Mouse (Mus musculus): ENCODE measurements around the gene Olfr457. TPM values are rescaled to one million over a fixed set of nuclear protein-coding genes. Genes with fewer than 3 reads are reported as not detected.

Olfr457 gene
- polyA plus RNA-seq, 1 experiment from 2014 or later = not detected

- H3K4me2 ChIP-seq (replicated peaks; ENCODE audit: low read depth) = no peak overlapping the region
- ATAC-seq (ENCODE audit: low FRiP score, low TSS enrichment) (no peak), DNase-seq (ENCODE audit: low spot score) (no peak)
- no peak overlapping the region for H3K9ac ChIP-seq (ENCODE audit: low read length)
- TF ChIP-seq EP300 (optimal IDR thresholded peaks at IDR 0.05) = no peak
- no peak for TF ChIP-seq CTCF (IDR thresholded peaks at IDR 0.05; ENCODE audit: low read depth)
- H3K4me1 ChIP-seq (replicated peaks; ENCODE audit: control insufficient read depth, insufficient read depth) = no peaks in the 10 kb centered on the region
- H3K36me3 ChIP-seq (ENCODE audit: control insufficient read depth, insufficient read depth, low read length) = no peaks in the 10 kb centered on the region
- WGBS = 62% methylated on average over 2 of the region's 2 CpGs
- no peaks in the 10 kb centered on the region for H3K9me3 ChIP-seq (ENCODE audit: control insufficient read depth, low read length)
- no peak overlapping the region for H3K27ac ChIP-seq (replicated peaks)
- H3K4me3 ChIP-seq (ENCODE audit: low read depth, low read length) = no peak overlapping the region
- H3K27me3 ChIP-seq (ENCODE audit: control insufficient read depth, insufficient read depth, low read length) = no peaks in the 10 kb centered on the region
Observed at GRCm38 (mm10) chr6:42441395-42441794, 34.7 kb downstream of the Olfr457 start.

- ATAC-seq (ENCODE audit: low FRiP score, low TSS enrichment) = no peak
- Histone ChIP-seq H3K4me1 (replicated peaks; ENCODE audit: control insufficient read depth, insufficient read depth) (no peaks in the 10 kb centered on the region), H3K27ac (replicated peaks) (no peak overlapping the region), H3K36me3 (ENCODE audit: control insufficient read depth, insufficient read depth, low read length) (no peaks in the 10 kb centered on the region), H3K9me3 (ENCODE audit: control insufficient read depth, low read length) (no peaks in the 10 kb centered on the region), H3K4me2 (replicated peaks; ENCODE audit: low read depth) (no peak overlapping the region), H3K9ac (ENCODE audit: low read length) (no peak overlapping the region), H3K27me3 (ENCODE audit: control insufficient read depth, insufficient read depth, low read length) (no peaks in the 10 kb centered on the region), H3K4me3 (ENCODE audit: low read depth, low read length) (no peak overlapping the region)
- 82% methylated on average over 2 of the region's 2 CpGs for WGBS
- no peak for DNase-seq (ENCODE audit: low spot score)
- no peak for TF ChIP-seq EP300 (optimal IDR thresholded peaks at IDR 0.05)
- no peak for TF ChIP-seq CTCF (IDR thresholded peaks at IDR 0.05; ENCODE audit: low read depth)
Observed at GRCm38 (mm10) chr6:42435490-42435889, 40.6 kb downstream of the Olfr457 start.

- H3K4me2 ChIP-seq (replicated peaks; ENCODE audit: low read depth) = no peak within 1 kb of the TSS
- no peak within 1 kb of the TSS for H3K4me3 ChIP-seq (ENCODE audit: low read depth, low read length)
- no peaks in the 10 kb centered on the region for H3K36me3 ChIP-seq (ENCODE audit: control insufficient read depth, insufficient read depth, low read length)
- DNase-seq (ENCODE audit: low spot score) (no peak), ATAC-seq (ENCODE audit: low FRiP score, low TSS enrichment) (no peak)
- H3K27me3 ChIP-seq (ENCODE audit: control insufficient read depth, insufficient read depth, low read length) = no peaks in the 10 kb centered on the region
- 67% methylated on average over 6 of the region's 6 CpGs for WGBS
- H3K9me3 ChIP-seq (ENCODE audit: control insufficient read depth, low read length) = no peaks in the 10 kb centered on the region
- H3K9ac ChIP-seq (ENCODE audit: low read length) = no peak within 1 kb of the TSS
- no peak within 1 kb of the TSS for H3K27ac ChIP-seq (replicated peaks)
- no peaks in the 10 kb centered on the region for H3K4me1 ChIP-seq (replicated peaks; ENCODE audit: control insufficient read depth, insufficient read depth)
- no peak for TF ChIP-seq CTCF (IDR thresholded peaks at IDR 0.05; ENCODE audit: low read depth)
- TF ChIP-seq EP300 (optimal IDR thresholded peaks at IDR 0.05) = no peak
Observed at GRCm38 (mm10) chr6:42434446-42434845, 41.7 kb downstream of the Olfr457 start, which contains the start of gene Tas2r126. Tas2r126 (plus strand) TSS chr6:42434535.

DNA sequence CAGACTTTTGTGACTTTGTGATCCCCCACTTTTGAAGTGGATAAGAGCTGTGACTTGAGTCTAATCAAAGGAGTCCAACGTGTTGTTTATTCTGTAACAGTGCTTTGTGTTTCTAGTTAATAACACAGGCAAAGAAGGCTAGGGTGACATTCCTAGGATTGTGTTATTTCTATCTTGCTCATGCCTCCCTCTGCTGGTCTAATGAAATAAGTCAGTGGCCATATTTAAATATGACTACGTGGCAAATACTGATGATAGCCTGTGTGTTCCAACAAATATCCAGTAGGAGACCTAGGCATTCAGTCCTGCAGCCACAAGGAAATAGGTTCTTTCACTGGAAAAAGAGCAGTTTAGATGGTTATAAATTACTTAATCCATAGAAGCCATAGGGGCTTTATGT, 42.6 kb downstream of the Olfr457 start:
- no peak overlapping the region for H3K9ac ChIP-seq (ENCODE audit: low read length)
- no peak for ATAC-seq (ENCODE audit: low FRiP score, low TSS enrichment)
- no peaks in the 10 kb centered on the region for H3K36me3 ChIP-seq (ENCODE audit: control insufficient read depth, insufficient read depth, low read length)
- no peaks in the 10 kb centered on the region for H3K27me3 ChIP-seq (ENCODE audit: control insufficient read depth, insufficient read depth, low read length)
- no peak overlapping the region for H3K27ac ChIP-seq (replicated peaks)
- TF ChIP-seq CTCF (IDR thresholded peaks at IDR 0.05; ENCODE audit: low read depth) (peak; percentile 60), EP300 (optimal IDR thresholded peaks at IDR 0.05) (no peak)
- no peaks in the 10 kb centered on the region for H3K4me1 ChIP-seq (replicated peaks; ENCODE audit: control insufficient read depth, insufficient read depth)
- no peaks in the 10 kb centered on the region for H3K9me3 ChIP-seq (ENCODE audit: control insufficient read depth, low read length)
- H3K4me3 ChIP-seq (ENCODE audit: low read depth, low read length) = no peak overlapping the region
- WGBS = 53% methylated on average over 2 of the region's 2 CpGs
- H3K4me2 ChIP-seq (replicated peaks; ENCODE audit: low read depth) = no peak overlapping the region
- DNase-seq (ENCODE audit: low spot score) = no peak

- TF ChIP-seq CTCF (IDR thresholded peaks at IDR 0.05; ENCODE audit: low read depth) = no peak
- Histone ChIP-seq H3K4me3 (ENCODE audit: low read depth, low read length) (no peak overlapping the region), H3K9me3 (ENCODE audit: control insufficient read depth, low read length) (no peaks in the 10 kb centered on the region), H3K27ac (replicated peaks) (no peak overlapping the region), H3K4me1 (replicated peaks; ENCODE audit: control insufficient read depth, insufficient read depth) (no peaks in the 10 kb centered on the region), H3K9ac (ENCODE audit: low read length) (no peak overlapping the region), H3K36me3 (ENCODE audit: control insufficient read depth, insufficient read depth, low read length) (no peaks in the 10 kb centered on the region), H3K27me3 (ENCODE audit: control insufficient read depth, insufficient read depth, low read length) (no peaks in the 10 kb centered on the region), H3K4me2 (replicated peaks; ENCODE audit: low read depth) (no peak overlapping the region)
- ATAC-seq (ENCODE audit: low FRiP score, low TSS enrichment) = no peak
- DNase-seq (ENCODE audit: low spot score) = no peak
- 81% methylated on average over 4 of the region's 4 CpGs for WGBS
Observed at GRCm38 (mm10) chr6:42426337-42426736, 49.8 kb downstream of the Olfr457 start.

DNA sequence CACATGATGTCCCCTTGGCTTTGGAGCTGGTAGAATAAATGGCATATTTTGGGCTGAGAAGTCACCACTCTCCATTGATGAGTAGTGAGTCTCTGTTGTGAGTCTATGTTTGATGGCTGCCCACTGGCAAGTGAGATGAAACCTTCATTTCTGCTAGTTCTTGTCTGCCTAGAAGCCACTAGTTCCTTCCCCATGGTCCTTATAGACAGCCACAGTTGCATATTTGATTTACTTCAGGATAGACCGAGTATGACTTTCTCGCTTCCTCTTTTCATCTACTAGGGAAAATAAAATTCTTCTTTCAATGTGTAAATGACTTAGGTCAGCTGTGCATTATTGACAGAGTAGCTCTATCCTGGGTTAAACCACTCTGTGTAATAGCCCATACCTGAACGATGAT, 51.7 kb downstream of the Olfr457 start:
- Histone ChIP-seq H3K9me3 (ENCODE audit: control insufficient read depth, low read length) (no peaks in the 10 kb centered on the region), H3K9ac (ENCODE audit: low read length) (no peak overlapping the region), H3K4me1 (replicated peaks; ENCODE audit: control insufficient read depth, insufficient read depth) (no peaks in the 10 kb centered on the region), H3K4me2 (replicated peaks; ENCODE audit: low read depth) (no peak overlapping the region), H3K27me3 (ENCODE audit: control insufficient read depth, insufficient read depth, low read length) (no peaks in the 10 kb centered on the region), H3K36me3 (ENCODE audit: control insufficient read depth, insufficient read depth, low read length) (no peaks in the 10 kb centered on the region), H3K27ac (replicated peaks) (no peak overlapping the region), H3K4me3 (ENCODE audit: low read depth, low read length) (no peak overlapping the region)
- no peak for ATAC-seq (ENCODE audit: low FRiP score, low TSS enrichment)
- 91% methylated on average over 3 of the region's 3 CpGs for WGBS
- TF ChIP-seq EP300 (optimal IDR thresholded peaks at IDR 0.05) = no peak
- no peak for TF ChIP-seq CTCF (IDR thresholded peaks at IDR 0.05; ENCODE audit: low read depth)
- no peak for DNase-seq (ENCODE audit: low spot score)

Data from stomach, postnatal 0 days (tissue).